Mouse (Mus musculus): Measurements from ENCODE around the gene Heatr5a. TPM values are rescaled to one million over a fixed set of nuclear protein-coding genes. Genes with fewer than 3 reads are reported as not detected.

Heatr5a gene
- polyA plus RNA-seq, 1 experiment from 2014 or later: 16.8 TPM

GRCm38 (mm10) chr12:52005877-52006632 is 34.9 kb upstream of the Heatr5a start, which contains the start of gene Dtd2:
TSS of gene Dtd2 (minus strand) at chr12:52006501.
- Histone ChIP-seq H3K9ac (ENCODE audit: low read length) (peak within 1 kb of the TSS; percentile 84), H3K4me2 (ENCODE audit: low read depth, low read length, severe bottlenecking) (peak within 1 kb of the TSS; percentile 63), H3K4me3 (ENCODE audit: low read depth, low read length) (peak within 1 kb of the TSS; percentile 76), H3K27me3 (ENCODE audit: control insufficient read depth, insufficient read depth, low read length) (no peaks in the 10 kb centered on the region), H3K27ac (ENCODE audit: low read depth, low read length) (0 out of 2 replicates have a peak within 1 kb of the TSS, but pooled peaks have one; percentile 42), H3K4me1 (replicated peaks; ENCODE audit: control insufficient read depth, insufficient read depth, low read length) (no peaks in the 10 kb centered on the region; the same call in 1 of the 2 replicates), H3K9me3 (ENCODE audit: control insufficient read depth, low read length) (no peaks in the 10 kb centered on the region), H3K36me3 (ENCODE audit: control insufficient read depth, insufficient read depth, low read length) (no peaks in the 10 kb centered on the region)
- DNase-seq (ENCODE audit: low spot score) (peak; percentile 97), ATAC-seq (replicated peaks; ENCODE audit: low FRiP score) (peak; percentile 91)
- 2% methylated on average over 46 of the region's 46 CpGs for WGBS

- no peak overlapping the region for H3K9ac ChIP-seq (ENCODE audit: low read length)
- ATAC-seq (replicated peaks; ENCODE audit: low FRiP score) (no peak), DNase-seq (ENCODE audit: low spot score) (no peak)
- 94% methylated on average over 3 of the region's 3 CpGs for WGBS
- no peaks in the 10 kb centered on the region; the same call in 1 of the 2 replicates for H3K4me1 ChIP-seq (replicated peaks; ENCODE audit: control insufficient read depth, insufficient read depth, low read length)
- no peaks in the 10 kb centered on the region; the same call in 1 of the 2 replicates for H3K36me3 ChIP-seq (ENCODE audit: control insufficient read depth, insufficient read depth, low read length)
- H3K27ac ChIP-seq (ENCODE audit: low read depth, low read length): no peak overlapping the region
- H3K9me3 ChIP-seq (ENCODE audit: control insufficient read depth, low read length): no peaks in the 10 kb centered on the region
- H3K4me3 ChIP-seq (ENCODE audit: low read depth, low read length): no peak overlapping the region
- H3K27me3 ChIP-seq (ENCODE audit: control insufficient read depth, insufficient read depth, low read length): no peaks in the 10 kb centered on the region
- H3K4me2 ChIP-seq (ENCODE audit: low read depth, low read length, severe bottlenecking): no peak overlapping the region
Observed at GRCm38 (mm10) chr12:52002746-52003145, 31.6 kb upstream of the Heatr5a start.

- H3K9me3 ChIP-seq (ENCODE audit: control insufficient read depth, low read length): no peaks in the 10 kb centered on the region
- DNase-seq (ENCODE audit: low spot score) (no peak), ATAC-seq (replicated peaks; ENCODE audit: low FRiP score) (peak; percentile 57; the same call in 1 of the 2 replicates)
- no peaks in the 10 kb centered on the region; the same call in 1 of the 2 replicates for H3K36me3 ChIP-seq (ENCODE audit: control insufficient read depth, insufficient read depth, low read length)
- no peak overlapping the region for H3K27ac ChIP-seq (ENCODE audit: low read depth, low read length)
- H3K9ac ChIP-seq (ENCODE audit: low read length): no peak overlapping the region
- WGBS: 36% methylated on average over 4 of the region's 4 CpGs
- no peaks in the 10 kb centered on the region; the same call in 1 of the 2 replicates for H3K4me1 ChIP-seq (replicated peaks; ENCODE audit: control insufficient read depth, insufficient read depth, low read length)
- H3K4me2 ChIP-seq (ENCODE audit: low read depth, low read length, severe bottlenecking): no peak overlapping the region
- H3K4me3 ChIP-seq (ENCODE audit: low read depth, low read length): no peak overlapping the region
- no peaks in the 10 kb centered on the region for H3K27me3 ChIP-seq (ENCODE audit: control insufficient read depth, insufficient read depth, low read length)
Observed at GRCm38 (mm10) chr12:52001544-52001943, 30.4 kb upstream of the Heatr5a start.

- Histone ChIP-seq H3K9ac (ENCODE audit: low read length) (no peak overlapping the region), H3K36me3 (ENCODE audit: control insufficient read depth, insufficient read depth, low read length) (no peaks in the 10 kb centered on the region; the same call in 1 of the 2 replicates), H3K27ac (ENCODE audit: low read depth, low read length) (no peak overlapping the region), H3K4me2 (ENCODE audit: low read depth, low read length, severe bottlenecking) (no peak overlapping the region), H3K9me3 (ENCODE audit: control insufficient read depth, low read length) (no peaks in the 10 kb centered on the region), H3K27me3 (ENCODE audit: control insufficient read depth, insufficient read depth, low read length) (no peaks in the 10 kb centered on the region), H3K4me3 (ENCODE audit: low read depth, low read length) (no peak overlapping the region), H3K4me1 (replicated peaks; ENCODE audit: control insufficient read depth, insufficient read depth, low read length) (no peaks in the 10 kb centered on the region)
- ATAC-seq (replicated peaks; ENCODE audit: low FRiP score) (no peak), DNase-seq (ENCODE audit: low spot score) (no peak)
- WGBS: 87% methylated on average over 9 of the region's 9 CpGs
Observed at GRCm38 (mm10) chr12:51998366-51998932, 27.3 kb upstream of the Heatr5a start.

GRCm38 (mm10) chr12:51995738-51996536 is 24.8 kb upstream of the Heatr5a start:
- Histone ChIP-seq H3K27ac (ENCODE audit: low read depth, low read length) (no peak overlapping the region), H3K4me1 (replicated peaks; ENCODE audit: control insufficient read depth, insufficient read depth, low read length) (no peaks in the 10 kb centered on the region), H3K27me3 (ENCODE audit: control insufficient read depth, insufficient read depth, low read length) (no peaks in the 10 kb centered on the region), H3K4me2 (ENCODE audit: low read depth, low read length, severe bottlenecking) (no peak overlapping the region), H3K9me3 (ENCODE audit: control insufficient read depth, low read length) (no peaks in the 10 kb centered on the region), H3K9ac (ENCODE audit: low read length) (no peak overlapping the region), H3K4me3 (ENCODE audit: low read depth, low read length) (no peak overlapping the region), H3K36me3 (ENCODE audit: control insufficient read depth, insufficient read depth, low read length) (no peaks in the 10 kb centered on the region; the same call in 1 of the 2 replicates)
- ATAC-seq (replicated peaks; ENCODE audit: low FRiP score) (no peak), DNase-seq (ENCODE audit: low spot score) (no peak)
- 97% methylated on average over 1 of the region's 1 CpGs for WGBS

- DNase-seq (ENCODE audit: low spot score): no peak
- H3K27me3 ChIP-seq (ENCODE audit: control insufficient read depth, insufficient read depth, low read length): no peaks in the 10 kb centered on the region
- H3K9ac ChIP-seq (ENCODE audit: low read length): no peak overlapping the region
- H3K4me2 ChIP-seq (ENCODE audit: low read depth, low read length, severe bottlenecking): no peak overlapping the region
- no peaks in the 10 kb centered on the region for H3K4me1 ChIP-seq (replicated peaks; ENCODE audit: control insufficient read depth, insufficient read depth, low read length)
- no peaks in the 10 kb centered on the region for H3K9me3 ChIP-seq (ENCODE audit: control insufficient read depth, low read length)
- no peaks in the 10 kb centered on the region for H3K36me3 ChIP-seq (ENCODE audit: control insufficient read depth, insufficient read depth, low read length)
- H3K27ac ChIP-seq (ENCODE audit: low read depth, low read length): no peak overlapping the region
- 83% methylated on average over 2 of the region's 2 CpGs for WGBS
- ATAC-seq (replicated peaks; ENCODE audit: low FRiP score): no peak
- H3K4me3 ChIP-seq (ENCODE audit: low read depth, low read length): no peak overlapping the region
Observed at GRCm38 (mm10) chr12:51990629-51991028, 19.5 kb upstream of the Heatr5a start.

GRCm38 (mm10) chr12:51988536-51988935 is 17.4 kb upstream of the Heatr5a start:
- no peaks in the 10 kb centered on the region for H3K4me1 ChIP-seq (replicated peaks; ENCODE audit: control insufficient read depth, insufficient read depth, low read length)
- H3K27ac ChIP-seq (ENCODE audit: low read depth, low read length): no peak overlapping the region
- H3K9ac ChIP-seq (ENCODE audit: low read length): no peak overlapping the region
- no peak for ATAC-seq (replicated peaks; ENCODE audit: low FRiP score)
- 90% methylated on average over 5 of the region's 5 CpGs for WGBS
- no peak overlapping the region for H3K4me2 ChIP-seq (ENCODE audit: low read depth, low read length, severe bottlenecking)
- no peak for DNase-seq (ENCODE audit: low spot score)
- H3K4me3 ChIP-seq (ENCODE audit: low read depth, low read length): no peak overlapping the region
- no peaks in the 10 kb centered on the region for H3K9me3 ChIP-seq (ENCODE audit: control insufficient read depth, low read length)
- no peaks in the 10 kb centered on the region for H3K36me3 ChIP-seq (ENCODE audit: control insufficient read depth, insufficient read depth, low read length)
- H3K27me3 ChIP-seq (ENCODE audit: control insufficient read depth, insufficient read depth, low read length): no peaks in the 10 kb centered on the region

GRCm38 (mm10) chr12:51985826-51986225 is 14.7 kb upstream of the Heatr5a start:
- no peaks in the 10 kb centered on the region for H3K4me1 ChIP-seq (replicated peaks; ENCODE audit: control insufficient read depth, insufficient read depth, low read length)
- WGBS: 84% methylated on average over 4 of the region's 4 CpGs
- ATAC-seq (replicated peaks; ENCODE audit: low FRiP score) (no peak), DNase-seq (ENCODE audit: low spot score) (no peak)
- no peaks in the 10 kb centered on the region for H3K36me3 ChIP-seq (ENCODE audit: control insufficient read depth, insufficient read depth, low read length)
- H3K9ac ChIP-seq (ENCODE audit: low read length): no peak overlapping the region
- H3K27me3 ChIP-seq (ENCODE audit: control insufficient read depth, insufficient read depth, low read length): no peaks in the 10 kb centered on the region
- H3K27ac ChIP-seq (ENCODE audit: low read depth, low read length): no peak overlapping the region
- H3K4me3 ChIP-seq (ENCODE audit: low read depth, low read length): no peak overlapping the region
- H3K4me2 ChIP-seq (ENCODE audit: low read depth, low read length, severe bottlenecking): no peak overlapping the region
- no peaks in the 10 kb centered on the region for H3K9me3 ChIP-seq (ENCODE audit: control insufficient read depth, low read length)
